ENCODE assay signal across 9 mouse cellular contexts in genomic region chr15:6386961-6387728, GRCm38 (mm10). TPM values are rescaled to one million over a fixed set of nuclear protein-coding genes. Genes with fewer than 3 reads are reported as not detected.
A peak's percentile ranks its signal among the peaks of the same experiment; 100 is the strongest.
DNase-seq lines count a peak whose midpoint lies in the region; ATAC-seq and TF ChIP-seq lines count a peak whose summit lies in the region.
"Had no signal": no experiment of that assay in that cellular context is flagged by ENCODE, and none has a peak within 500 bp of the region (broad histone marks: within the 10 kb centered on the region; RNA-seq: fewer than 3 reads in every experiment).

No protein-coding gene starts in this region.

- H3K36me3 ChIP-seq in heart, embryonic 14.5 days (ENCODE audit: control insufficient read depth, insufficient read depth, low read length): 0 out of 2 replicates have a peak, but pooled peaks cover 3% of the 10 kb centered on the region
- no peaks in the 10 kb centered on the region for H3K36me3 ChIP-seq in limb, embryonic 14.5 days (ENCODE audit: control insufficient read depth, insufficient read depth, low read length)
- H3K36me3 ChIP-seq in small intestine, adult 2 months (ENCODE audit: control insufficient read depth, insufficient read depth, low read length): no peaks in the 10 kb centered on the region

- H3K4me2 ChIP-seq in heart, embryonic 14.5 days (ENCODE audit: low read length): peak overlapping the region; percentile 68
- H3K4me2 ChIP-seq in limb, embryonic 14.5 days (replicated peaks; ENCODE audit: low read depth, low read length, severe bottlenecking): peak overlapping the region; percentile 63

- no peaks in the 10 kb centered on the region for H3K9me3 ChIP-seq in heart, embryonic 14.5 days (ENCODE audit: control insufficient read depth, low read length)
- H3K9me3 ChIP-seq in limb, embryonic 14.5 days (ENCODE audit: control insufficient read depth, low read length): no peaks in the 10 kb centered on the region

- no peak for TF ChIP-seq CTCF in bone marrow macrophage, adult 2 months (IDR thresholded peaks at IDR 0.05; ENCODE audit: low read depth, low read length)
- TF ChIP-seq CTCF in small intestine, adult 2 months (IDR thresholded peaks at IDR 0.05; ENCODE audit: extremely low read depth, insufficient read length, insufficient replicate concordance, low read depth, low read length): no peak

- H3K27me3 ChIP-seq in heart, embryonic 14.5 days (ENCODE audit: control insufficient read depth, insufficient read depth, low read length): no peaks in the 10 kb centered on the region
- H3K27me3 ChIP-seq in limb, embryonic 14.5 days (ENCODE audit: control insufficient read depth, insufficient read depth, low read length): no peaks in the 10 kb centered on the region
- H3K27me3 ChIP-seq in small intestine, adult 2 months (ENCODE audit: control insufficient read depth, insufficient read depth, low read length): no peaks in the 10 kb centered on the region

- H3K9ac ChIP-seq in heart, embryonic 14.5 days (ENCODE audit: low read length): peak overlapping the region; percentile 69
- peak overlapping the region; percentile 74 for H3K9ac ChIP-seq in limb, embryonic 14.5 days (ENCODE audit: low read depth, low read length, severe bottlenecking)

- H3K4me3 ChIP-seq in bone marrow macrophage, adult 2 months (ENCODE audit: insufficient read depth, low read length): peak overlapping the region; percentile 70
- peak overlapping the region; percentile 52 to 59 for H3K4me3 ChIP-seq in heart, embryonic 14.5 days (ENCODE audit: control insufficient read depth in 1 of 2, insufficient read depth in 1 of 2, low read depth in 1 of 2, low read length in 2 of 2)
- H3K4me3 ChIP-seq in limb, embryonic 14.5 days (replicated peaks; ENCODE audit: low read length): peak overlapping the region; percentile 54
- H3K4me3 ChIP-seq in small intestine, adult 2 months (ENCODE audit: low read depth, low read length): peak overlapping the region; percentile 57

- ATAC-seq in heart, embryonic 14.5 days (ENCODE audit: insufficient number of reproducible peaks, insufficient read depth, low FRiP score, low read depth): no peak
- ATAC-seq in limb, embryonic 14.5 days (ENCODE audit: low FRiP score, low read depth): no peak
- no peak for ATAC-seq in megakaryocyte progenitor cell, adult 5-6 weeks (replicated peaks; ENCODE audit: poor library complexity)

- DNase-seq in cerebellum, postnatal 25 days: peak; percentile 6 to 9
- DNase-seq in cerebellum, adult 9-10 months: no peak
- no peak for DNase-seq in limb, embryonic 14.5 days (ENCODE audit: low spot score)
- no peak for DNase-seq in gastrocnemius, postnatal 10 days

- H3K27ac ChIP-seq in bone marrow macrophage, adult 2 months (ENCODE audit: insufficient read depth, low read depth, low read length): peak overlapping the region; percentile 92
- peak overlapping the region; percentile 1 to 59 for H3K27ac ChIP-seq in heart, embryonic 14.5 days (replicated peaks in 1 of 2; ENCODE audit: control insufficient read depth in 1 of 2, insufficient read depth in 1 of 2, low read depth in 2 of 2, low read length in 2 of 2)
- H3K27ac ChIP-seq in limb, embryonic 14.5 days (replicated peaks; ENCODE audit: low read depth, low read length): peak overlapping the region; percentile 74
- peak overlapping the region; percentile 37; the same call in 1 of the 2 replicates for H3K27ac ChIP-seq in small intestine, adult 2 months (ENCODE audit: insufficient read depth, low read depth, low read length)

- no peak for TF ChIP-seq POLR2A in bone marrow macrophage, adult 2 months (IDR thresholded peaks at IDR 0.05; ENCODE audit: borderline replicate concordance, low read depth, low read length)
- TF ChIP-seq POLR2A in limb, embryonic 14.5 days (IDR thresholded peaks at IDR 0.05; ENCODE audit: borderline replicate concordance, extremely low read depth, insufficient read depth, insufficient read length): no peak
- no peak for TF ChIP-seq POLR2A in small intestine, adult 2 months (IDR thresholded peaks at IDR 0.05; ENCODE audit: low read depth, low read length)

- WGBS in heart, embryonic 14.5 days: 5% methylated on average over 19 of the region's 19 CpGs
- WGBS in limb, embryonic 14.5 days: 2% methylated on average over 19 of the region's 19 CpGs
- 28% methylated on average over 19 of the region's 19 CpGs for WGBS in small intestine, adult 2 months

- peaks cover 26% of the 10 kb centered on the region for H3K4me1 ChIP-seq in bone marrow macrophage, adult 2 months (ENCODE audit: control insufficient read depth, insufficient read depth, low read length)
- H3K4me1 ChIP-seq in heart, embryonic 14.5 days (ENCODE audit: control insufficient read depth in 2 of 2, insufficient read depth in 2 of 2, low read length in 2 of 2): peaks cover 9 to 22% of the 10 kb centered on the region in 2 experiments; a peak in 3 of 4 replicates
- peaks cover 45% of the 10 kb centered on the region for H3K4me1 ChIP-seq in limb, embryonic 14.5 days (ENCODE audit: control insufficient read depth, insufficient read depth, low read length)
- 0 out of 2 replicates have a peak, but pooled peaks cover 2% of the 10 kb centered on the region for H3K4me1 ChIP-seq in small intestine, adult 2 months (ENCODE audit: control insufficient read depth, insufficient read depth, insufficient read length, low read length)

RNA-seq across cellular contexts. Expression of gene C9, which starts 58.0 kb away (rescaled TPM):
- not detected in 2 replicates for polyA plus RNA-seq in bone marrow macrophage, adult 2 months (2012; ENCODE audit: insufficient read depth, insufficient read length, missing spikeins)
- polyA plus RNA-seq in heart, embryonic 14.5 days (2014; fragmentation: Nextera tagmentation; extraction: Ambion mirVana): not detected in 2 replicates
- 0.11 and 0.14 TPM in 2 replicates for polyA plus RNA-seq in limb, embryonic 14.5 days (2012; rRNA removed)
- 0.14 and 0.25 TPM in 2 replicates for polyA plus RNA-seq in limb, embryonic 14.5 days (2014; fragmentation: Nextera tagmentation; extraction: Ambion mirVana)
- not detected in 2 replicates for polyA plus RNA-seq in small intestine, adult 2 months (2012; rRNA removed)
- total RNA-seq in megakaryocyte progenitor cell, adult 5-6 weeks (2015): not detected in 2 replicates
- total RNA-seq in megakaryocyte progenitor cell, adult 5-6 weeks (2017): not detected in 2 replicates
- not detected for total RNA-seq in gastrocnemius, postnatal 10 days (2021)
- total RNA-seq: hematopoietic stem cell, adult 5-6 weeks had no signal

Comparison
In these comparisons a context has a peak if more than half of its experiments do, and no peak if none do; other contexts are left out.
1. DNase-seq: peak in cerebellum, postnatal 25 days (2 of 2); none in cerebellum, adult 9-10 months (single experiment), limb, embryonic 14.5 days (single experiment) and gastrocnemius, postnatal 10 days (single experiment).
2. H3K27ac ChIP-seq: peak in every context shown above with its lines; median percentile 92 in bone marrow macrophage, adult 2 months; 74 in limb, embryonic 14.5 days; 37 in small intestine, adult 2 months; 30 in heart, embryonic 14.5 days.
3. Peak in every context shown above with its lines, with median percentiles within 50 percentile points of each other: H3K4me3 ChIP-seq.